Mouse (Mus musculus) layer of hippocampus, adult 2 months (tissue): ENCODE measurements around the gene Wnt10b. TPM values are rescaled to one million over a fixed set of nuclear protein-coding genes. Genes with fewer than 3 reads are reported as not detected.

Experiments used
- DNase-seq, 2 experiments: peaks; one replicate each; pipeline ENCODE4 v3.0.0; 2022; ENCODE audit warnings: low spot score in 2 of 2
- H3K27ac ChIP-seq: fragments of 200-600 bp; 2 replicates; pipeline ENCODE4 v1.8.1; 2022
- H3K4me3 ChIP-seq: fragments of 200-600 bp; 2 replicates; pipeline ENCODE4 v1.8.1; 2022; ENCODE audit warnings: mild to moderate bottlenecking
- CTCF ChIP-seq: fragments of 200-600 bp; conservative IDR thresholded peaks from 2 replicates; pipeline ENCODE4 v1.8.1; 2022; ENCODE audit warnings: antibody characterized with exemption, mild to moderate bottlenecking, moderate library complexity
- total RNA-seq, 2 experiments: library from RNA; stranded (reverse); gene quantifications; 2 replicates each; pipeline ENCODE4 v1.2.3; 2021

The Wnt10b gene
- total RNA-seq, 2 experiments from 2014 or later = 0.15 to 0.38 TPM

DNA sequence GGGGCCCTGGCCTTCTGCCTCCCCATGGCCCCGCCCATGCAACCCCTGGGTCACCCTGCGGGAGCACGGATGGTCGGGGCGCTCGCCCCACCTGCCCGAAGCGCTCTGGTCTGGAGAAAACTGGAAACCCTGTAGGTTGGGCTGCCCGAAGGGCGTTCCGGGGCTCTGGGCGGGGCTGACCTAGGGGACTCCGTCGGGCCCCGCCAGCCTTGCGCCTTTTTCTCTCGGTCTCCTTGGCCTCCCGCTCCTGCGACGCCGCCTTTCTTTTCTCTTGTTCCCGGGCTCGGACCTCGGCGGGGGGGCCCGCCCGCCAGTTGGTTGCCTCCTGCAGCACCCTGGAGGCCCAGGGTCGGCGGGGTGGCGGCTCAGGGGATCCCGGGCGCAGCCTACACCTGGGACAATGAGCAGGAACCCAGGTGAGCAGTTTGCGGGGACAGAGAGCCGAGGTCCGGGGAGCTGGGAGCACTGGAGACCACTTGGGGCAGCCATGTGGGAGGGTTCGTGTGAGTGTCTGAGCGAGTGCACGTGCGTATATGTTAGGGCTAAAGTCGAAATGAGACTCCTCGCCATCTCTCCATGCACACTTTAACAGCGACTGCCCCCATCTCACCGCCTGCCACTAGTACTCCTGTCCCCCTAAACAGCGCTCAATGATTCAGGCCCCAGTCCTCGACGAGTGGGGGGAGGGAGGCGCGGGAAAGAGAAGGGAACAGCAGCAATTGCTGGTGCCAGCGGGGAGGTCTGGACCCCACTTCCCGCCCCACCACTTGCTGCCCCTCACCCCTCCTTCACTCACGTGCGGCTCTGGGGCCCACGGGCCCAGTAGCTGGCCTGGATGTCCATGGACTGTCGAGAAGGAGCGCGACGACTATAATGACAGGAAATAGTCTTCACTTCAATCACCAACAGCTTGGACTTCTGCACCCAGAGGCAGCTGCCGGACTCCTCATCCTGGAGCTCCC is 29.1 kb upstream of the Wnt10b start:
- H3K27ac ChIP-seq = peak overlapping the region; percentile 97
- DNase-seq = no peak
- H3K4me3 ChIP-seq = peak overlapping the region; percentile 72
- TF ChIP-seq CTCF = no peak

- no peak for DNase-seq
- no peak for TF ChIP-seq CTCF
- Histone ChIP-seq H3K4me3 (peak overlapping the region; percentile 72), H3K27ac (peak overlapping the region; percentile 97)
These were observed 28.3 kb upstream of the Wnt10b start for GRCm38 (mm10) chr15:98806071-98806808.

DNA sequence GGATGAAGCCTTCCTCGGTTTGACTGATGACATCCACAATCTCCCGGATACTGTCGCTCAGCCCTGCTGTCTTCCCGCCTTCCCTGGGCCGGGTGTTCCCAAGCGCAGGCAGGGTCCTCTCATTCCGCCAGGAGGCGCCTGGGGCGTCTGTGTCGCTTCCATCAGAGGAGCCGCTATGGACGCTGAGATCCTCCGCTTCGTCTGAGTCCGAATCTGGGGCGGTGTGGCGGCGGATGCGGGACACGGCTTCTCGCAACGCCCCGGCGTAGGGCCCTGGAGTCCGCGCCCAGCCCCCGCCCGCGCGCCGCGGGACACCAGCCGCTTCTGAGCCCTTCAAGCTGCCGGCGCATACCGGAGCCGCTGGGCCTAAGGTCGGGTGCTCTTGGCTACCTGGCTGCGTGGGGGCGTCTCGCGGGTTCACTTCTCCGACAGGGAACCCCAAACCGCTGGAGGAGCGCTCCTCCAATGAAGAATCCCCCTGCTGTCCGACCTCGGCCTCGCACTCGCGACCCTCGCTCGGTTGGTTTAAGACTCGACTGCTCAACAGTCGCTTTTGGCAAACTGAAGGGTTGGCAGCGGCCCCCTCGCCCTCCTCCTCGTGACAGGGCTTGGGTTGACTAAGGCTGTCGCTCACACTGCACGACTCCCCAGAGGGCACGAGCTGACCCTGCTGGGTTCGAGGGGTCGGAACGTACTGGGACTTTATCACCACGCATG is 27.5 kb upstream of the Wnt10b start:
- Histone ChIP-seq H3K4me3 (peak overlapping the region; percentile 72), H3K27ac (peak overlapping the region; percentile 97)
- peak; percentile 65 to 77 for DNase-seq
- TF ChIP-seq CTCF = peak; percentile 81

DNA sequence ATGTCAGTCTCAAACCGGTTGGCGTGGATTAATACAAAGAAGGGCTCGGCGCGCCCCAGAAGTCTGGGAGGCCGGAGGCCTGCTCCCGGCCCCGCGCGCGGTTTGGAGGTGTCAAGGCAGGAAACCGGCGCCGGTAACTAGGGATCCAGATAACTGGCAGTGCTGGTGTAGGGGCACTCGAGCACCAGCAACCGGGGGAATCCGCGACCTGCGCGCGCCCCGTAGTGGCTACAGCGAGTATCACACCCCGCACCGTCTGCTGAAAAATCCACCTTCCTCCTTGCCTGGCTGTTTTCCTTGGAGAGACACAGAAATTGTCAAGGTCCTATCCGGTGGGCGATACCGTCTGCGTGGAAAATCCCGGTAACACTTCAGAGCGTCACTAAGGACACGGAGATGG is 26.1 kb upstream of the Wnt10b start:
- H3K27ac ChIP-seq = peak overlapping the region; percentile 97
- peak; percentile 97 for TF ChIP-seq CTCF
- H3K4me3 ChIP-seq = peak overlapping the region; percentile 72
- peak; percentile 89 to 95 for DNase-seq

GRCm38 (mm10) chr15:98802926-98803325 is 25.0 kb upstream of the Wnt10b start:
- Histone ChIP-seq H3K27ac (no peak overlapping the region), H3K4me3 (no peak overlapping the region)
- no peak for DNase-seq
- TF ChIP-seq CTCF = no peak

- Histone ChIP-seq H3K27ac (no peak overlapping the region), H3K4me3 (no peak overlapping the region)
- peak in 1 of 2 experiments; percentile 79 for DNase-seq
- peak; percentile 96 for TF ChIP-seq CTCF
These were observed 21.4 kb upstream of the Wnt10b start for GRCm38 (mm10) chr15:98799396-98799795.

DNA sequence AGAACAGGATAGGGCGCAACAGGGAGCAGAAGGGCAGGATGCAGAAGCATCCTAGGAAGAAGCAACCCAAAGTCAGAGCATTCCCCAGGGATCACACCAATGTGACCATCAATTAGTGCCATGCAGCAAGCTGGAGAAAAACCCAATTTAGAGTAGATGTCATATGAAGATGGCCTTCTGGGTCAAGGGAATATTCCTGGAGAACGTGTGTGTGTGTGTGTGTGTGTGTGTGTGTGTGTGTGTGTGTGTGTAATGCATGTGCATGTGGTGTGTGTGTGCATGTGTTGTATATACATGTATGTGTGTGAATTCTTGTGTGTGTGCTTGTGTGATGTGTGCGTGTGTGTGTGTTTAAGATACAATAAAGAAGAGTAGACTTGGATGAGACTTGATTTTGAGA is 21.0 kb upstream of the Wnt10b start:
- H3K27ac ChIP-seq = no peak overlapping the region

GRCm38 (mm10) chr15:98797835-98798492 is 20.0 kb upstream of the Wnt10b start:
- Histone ChIP-seq H3K27ac (no peak overlapping the region), H3K4me3 (no peak overlapping the region)
- TF ChIP-seq CTCF = no peak
- DNase-seq = no peak

More for the DNA sequence above, 21.0 kb upstream of the Wnt10b start:
- no peak for DNase-seq
- TF ChIP-seq CTCF = no peak
- H3K4me3 ChIP-seq = no peak overlapping the region

DNA sequence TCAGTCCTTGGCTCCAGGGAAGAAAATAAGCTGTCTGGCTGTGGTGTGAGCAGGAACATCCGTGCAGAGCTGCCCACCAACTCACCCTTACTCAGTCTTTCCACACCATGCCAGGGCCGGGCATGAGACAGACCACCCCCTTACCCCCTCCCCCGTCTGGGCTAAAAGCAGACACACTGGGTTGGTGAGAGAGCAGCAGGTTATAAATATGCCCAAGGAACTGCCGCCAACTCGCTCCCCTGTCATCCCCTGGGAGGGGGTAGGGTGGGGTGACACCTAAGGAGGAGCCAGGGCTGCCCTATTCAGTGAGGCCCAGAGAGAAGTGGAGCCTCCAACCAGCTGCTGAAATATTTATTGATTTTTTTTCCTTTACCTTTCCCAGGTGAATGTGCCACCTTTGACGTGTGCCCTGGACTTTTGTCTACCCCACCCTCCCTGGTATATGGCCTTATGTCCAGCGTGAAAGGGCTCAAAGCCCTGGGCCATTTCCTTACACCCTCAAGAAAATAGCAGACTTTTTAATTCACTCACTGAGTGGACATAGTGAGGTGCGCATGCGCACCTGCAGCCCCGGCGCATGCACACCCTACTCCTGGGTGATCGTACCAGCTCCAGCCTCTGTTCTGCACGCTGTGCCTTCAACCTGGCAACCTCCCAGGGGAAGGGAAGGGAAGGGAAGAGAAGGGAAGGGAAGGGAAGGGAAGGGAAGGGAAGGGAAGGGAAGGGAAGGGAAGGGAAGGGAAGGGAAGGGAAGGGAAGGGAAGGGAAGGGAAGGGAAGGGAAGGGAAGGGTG is 19.0 kb upstream of the Wnt10b start:
- H3K4me3 ChIP-seq = no peak overlapping the region
- no peak overlapping the region for H3K27ac ChIP-seq
- no peak for DNase-seq
- TF ChIP-seq CTCF = no peak

- no peak overlapping the region for H3K4me3 ChIP-seq
- DNase-seq = no peak
- H3K27ac ChIP-seq = no peak overlapping the region
- TF ChIP-seq CTCF = no peak
These were observed 15.3 kb upstream of the Wnt10b start for GRCm38 (mm10) chr15:98793141-98793698.
